Mouse (Mus musculus): Measurements from ENCODE around the gene Frmpd1. TPM values are rescaled to one million over a fixed set of nuclear protein-coding genes. Genes with fewer than 3 reads are reported as not detected.

Frmpd1 gene
- total and polyA plus RNA-seq, 3 experiments, result not detected

DNA sequence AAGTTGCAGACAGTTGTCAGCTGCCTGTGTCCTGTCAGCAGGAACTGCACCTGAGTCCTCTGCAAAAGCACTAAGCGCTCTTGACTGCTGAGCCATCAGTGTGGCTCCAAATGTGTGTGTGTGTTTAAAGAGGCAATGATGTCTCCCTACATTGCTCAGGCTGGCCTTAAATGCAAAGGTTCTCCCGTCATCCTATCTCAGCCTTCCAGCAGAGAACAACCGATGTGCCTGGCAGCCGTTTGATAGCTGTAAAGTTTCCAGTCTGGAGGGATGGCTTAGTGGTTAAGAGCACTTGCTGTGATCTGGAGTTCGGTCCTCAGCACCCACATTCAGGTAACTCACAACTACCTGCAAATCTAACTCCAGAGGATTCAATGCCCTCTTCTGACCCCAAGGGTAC lies 56.7 kb downstream of the Frmpd1 start:
- no peak for DNase-seq (ENCODE audit: extremely low read depth)
- Histone ChIP-seq H3K79me2 (replicated peaks; ENCODE audit: control insufficient read depth, extremely low read depth, insufficient read depth, poor library complexity, severe bottlenecking) (no peaks in the 10 kb centered on the region), H3K36me3 (replicated peaks in 1 of 2; ENCODE audit: control insufficient read depth in 1 of 2, insufficient read depth in 1 of 2, low read length in 1 of 2) (no peaks in the 10 kb centered on the region), H3K9ac (ENCODE audit: insufficient read depth, low read depth) (no peak overlapping the region), H3K4me2 (ENCODE audit: insufficient read depth, low read depth, poor library complexity, severe bottlenecking) (no peak overlapping the region), H3K4me3 (replicated peaks in 1 of 3; ENCODE audit: low read depth in 2 of 3, low read length in 2 of 3, poor library complexity in 1 of 3) (no peak overlapping the region), H3K27me3 (replicated peaks) (no peaks in the 10 kb centered on the region), H3K4me1 (ENCODE audit: control insufficient read depth in 1 of 2, insufficient read depth in 2 of 2) (no peaks in the 10 kb centered on the region), H3K9me3 (replicated peaks; ENCODE audit: low read length) (no peaks in the 10 kb centered on the region), H3K27ac (ENCODE audit: insufficient read depth, low read depth) (no peak overlapping the region)
- in situ Hi-C loops (cut with MboI; ENCODE audit: low pct_ligation_motif_present, low pct_unique_long_range_greater_than_20kb, low sequenced_read_pairs), result no loop called here
- TF ChIP-seq TCF12 (IDR thresholded peaks at IDR 0.05; ENCODE audit: low read depth, low read length) (no peak), SIN3A (IDR thresholded peaks at IDR 0.05; ENCODE audit: low read length) (no peak), CHD2 (IDR thresholded peaks at IDR 0.05; ENCODE audit: low read length) (no peak), MEF2A (IDR thresholded peaks at IDR 0.05; ENCODE audit: borderline replicate concordance, low read depth, low read length) (no peak), USF2 (conservative IDR thresholded peaks at IDR 0.05; ENCODE audit: low read depth, low read length) (no peak), ZKSCAN1 (IDR thresholded peaks at IDR 0.05; ENCODE audit: borderline replicate concordance, low read depth, low read length) (no peak), MXI1 (IDR thresholded peaks at IDR 0.05; ENCODE audit: low read depth, low read length) (no peak), CHD1 (IDR thresholded peaks at IDR 0.05; ENCODE audit: low read depth, low read length) (no peak), MYC (IDR thresholded peaks at IDR 0.05; ENCODE audit: low read depth, low read length) (no peak)
- dilution Hi-C loops (cut with MboI; ENCODE audit: extremely low pct_ligation_motif_present, extremely low pct_unique_long_range_greater_than_20kb, low sequenced_read_pairs), result no loop called here

DNA sequence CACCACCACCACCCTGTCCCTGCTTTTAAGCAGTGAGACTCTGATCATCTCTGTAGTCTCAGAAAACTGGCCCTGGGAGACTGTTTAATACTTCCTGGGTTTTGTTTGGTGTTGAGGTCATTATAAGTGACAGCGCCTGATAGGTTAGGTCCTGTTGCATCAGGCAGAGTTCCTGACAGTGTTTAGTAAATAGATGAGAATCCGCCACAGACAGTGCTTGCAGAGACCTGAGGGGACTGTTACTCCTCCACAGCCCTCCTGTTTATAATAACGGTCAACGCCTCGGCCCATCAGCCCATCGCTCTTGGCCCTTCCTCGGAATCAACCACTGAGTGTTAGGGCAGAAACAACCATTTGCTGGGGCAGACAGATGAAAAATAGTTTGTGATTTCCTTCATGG lies 57.5 kb downstream of the Frmpd1 start:
- no peak overlapping the region for H3K9ac ChIP-seq (ENCODE audit: insufficient read depth, low read depth)
- no peak overlapping the region for H3K4me3 ChIP-seq (replicated peaks in 1 of 3; ENCODE audit: low read depth in 2 of 3, low read length in 2 of 3, poor library complexity in 1 of 3)
- no peak for DNase-seq (ENCODE audit: extremely low read depth)
- in situ Hi-C loops (cut with MboI; ENCODE audit: low pct_ligation_motif_present, low pct_unique_long_range_greater_than_20kb, low sequenced_read_pairs) (no loop called here), dilution Hi-C loops (cut with MboI; ENCODE audit: extremely low pct_ligation_motif_present, extremely low pct_unique_long_range_greater_than_20kb, low sequenced_read_pairs) (no loop called here)
- H3K79me2 ChIP-seq (replicated peaks; ENCODE audit: control insufficient read depth, extremely low read depth, insufficient read depth, poor library complexity, severe bottlenecking), result no peaks in the 10 kb centered on the region
- no peaks in the 10 kb centered on the region for H3K9me3 ChIP-seq (replicated peaks; ENCODE audit: low read length)
- TF ChIP-seq ETS1 (conservative IDR thresholded peaks at IDR 0.05; ENCODE audit: low read depth, low read length) (no peak), CHD2 (IDR thresholded peaks at IDR 0.05; ENCODE audit: low read length) (no peak), PAX5 (IDR thresholded peaks at IDR 0.05; ENCODE audit: low read length) (no peak), NELFE (IDR thresholded peaks at IDR 0.05; ENCODE audit: low read depth, low read length) (no peak), RAD21 (IDR thresholded peaks at IDR 0.05; ENCODE audit: low read depth, low read length) (no peak)
- no peaks in the 10 kb centered on the region for H3K36me3 ChIP-seq (replicated peaks in 1 of 2; ENCODE audit: control insufficient read depth in 1 of 2, insufficient read depth in 1 of 2, low read length in 1 of 2)
- no peaks in the 10 kb centered on the region for H3K27me3 ChIP-seq (replicated peaks)
- no peak overlapping the region for H3K27ac ChIP-seq (ENCODE audit: insufficient read depth, low read depth)
- H3K4me2 ChIP-seq (ENCODE audit: insufficient read depth, low read depth, poor library complexity, severe bottlenecking), result no peak overlapping the region
- H3K4me1 ChIP-seq (ENCODE audit: control insufficient read depth in 1 of 2, insufficient read depth in 2 of 2), result no peaks in the 10 kb centered on the region

DNA sequence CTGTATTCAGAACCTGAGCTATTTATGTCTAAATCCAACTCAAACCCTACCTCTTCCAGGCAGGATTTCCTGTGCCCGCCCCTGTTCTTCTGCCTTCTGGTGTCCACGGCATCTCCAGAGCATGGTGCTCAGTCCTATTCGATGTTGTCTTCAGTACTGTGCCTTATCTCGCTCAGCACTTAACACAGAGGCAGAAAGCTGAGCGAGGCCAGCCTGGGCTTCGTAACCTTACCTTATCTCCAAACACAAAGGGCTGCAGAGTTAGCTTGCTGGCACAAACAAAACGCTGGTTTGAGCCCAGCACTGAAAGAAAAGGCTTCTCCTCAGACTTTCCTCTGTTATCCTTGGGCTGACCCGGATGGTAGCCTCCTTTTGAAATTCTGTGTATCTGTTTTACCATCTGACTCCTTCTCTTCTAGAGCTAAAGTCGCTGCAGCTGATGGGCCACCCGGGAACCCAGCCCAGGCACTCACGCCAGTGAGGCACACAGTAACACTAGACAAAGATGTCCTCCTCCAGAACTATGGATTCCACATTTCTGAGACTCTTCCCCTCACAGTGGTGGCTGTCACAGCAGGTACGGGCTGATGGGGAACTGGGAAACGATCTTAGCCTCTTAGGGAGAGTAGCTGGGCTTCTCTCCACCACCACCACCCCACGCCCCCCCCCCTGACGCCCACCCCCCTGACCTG lies 58.7 kb downstream of the Frmpd1 start:
- no peaks in the 10 kb centered on the region for H3K36me3 ChIP-seq (replicated peaks in 1 of 2; ENCODE audit: control insufficient read depth in 1 of 2, insufficient read depth in 1 of 2, low read length in 1 of 2)
- TF ChIP-seq CHD2 (IDR thresholded peaks at IDR 0.05; ENCODE audit: low read length) (no peak), JUND (conservative IDR thresholded peaks at IDR 0.05; ENCODE audit: low read depth, low read length) (no peak), USF1 (IDR thresholded peaks at IDR 0.05; ENCODE audit: low read depth, low read length) (no peak)
- H3K27ac ChIP-seq (ENCODE audit: insufficient read depth, low read depth), result no peak overlapping the region
- no peaks in the 10 kb centered on the region for H3K79me2 ChIP-seq (replicated peaks; ENCODE audit: control insufficient read depth, extremely low read depth, insufficient read depth, poor library complexity, severe bottlenecking)
- no peak overlapping the region for H3K9ac ChIP-seq (ENCODE audit: insufficient read depth, low read depth)
- no peak overlapping the region for H3K4me2 ChIP-seq (ENCODE audit: insufficient read depth, low read depth, poor library complexity, severe bottlenecking)
- no peaks in the 10 kb centered on the region for H3K4me1 ChIP-seq (ENCODE audit: control insufficient read depth in 1 of 2, insufficient read depth in 2 of 2)
- in situ Hi-C loops (cut with MboI; ENCODE audit: low pct_ligation_motif_present, low pct_unique_long_range_greater_than_20kb, low sequenced_read_pairs) (no loop called here), dilution Hi-C loops (cut with MboI; ENCODE audit: extremely low pct_ligation_motif_present, extremely low pct_unique_long_range_greater_than_20kb, low sequenced_read_pairs) (no loop called here)
- DNase-seq (ENCODE audit: extremely low read depth), result no peak
- H3K27me3 ChIP-seq (replicated peaks), result no peaks in the 10 kb centered on the region
- H3K9me3 ChIP-seq (replicated peaks; ENCODE audit: low read length), result no peaks in the 10 kb centered on the region
- no peak overlapping the region for H3K4me3 ChIP-seq (replicated peaks in 1 of 3; ENCODE audit: low read depth in 2 of 3, low read length in 2 of 3, poor library complexity in 1 of 3)

All from CH12.LX (cell line).